Mouse (Mus musculus): ENCODE measurements around the gene Asgr2.
"Not testable (repeated sequence)": the region's sequence is repeated elsewhere in the genome, so short reads cannot be mapped to it uniquely, and the experiment has no call there.

Asgr2 gene

GRCm38 (mm10) chr11:70097396-70097795, 5.0 kb downstream of the Asgr2 start:
- no peak for DNase-seq (ENCODE audit: low read depth, low spot score)

GRCm38 (mm10) chr11:70099102-70099501, 6.7 kb downstream of the Asgr2 start:
- no peak for DNase-seq (ENCODE audit: low read depth, low spot score)

GRCm38 (mm10) chr11:70099809-70100208, 7.4 kb downstream of the Asgr2 start:
- DNase-seq (ENCODE audit: low read depth, low spot score) = no peak

- DNase-seq (ENCODE audit: low read depth, low spot score) = no peak
These were observed 11.4 kb downstream of the Asgr2 start for GRCm38 (mm10) chr11:70103701-70104315.

- no peak for DNase-seq (ENCODE audit: low read depth, low spot score)
These were observed 14.6 kb downstream of the Asgr2 start for GRCm38 (mm10) chr11:70107085-70107484.

GRCm38 (mm10) chr11:70110146-70110545, 17.7 kb downstream of the Asgr2 start:
- DNase-seq (ENCODE audit: low read depth, low spot score) = peak; percentile 36

- DNase-seq (ENCODE audit: low read depth, low spot score) = no peak
These were observed 22.1 kb downstream of the Asgr2 start for GRCm38 (mm10) chr11:70114562-70114961.

GRCm38 (mm10) chr11:70115901-70116300, 23.5 kb downstream of the Asgr2 start:
- no peak for DNase-seq (ENCODE audit: low read depth, low spot score)

- no peak for DNase-seq (ENCODE audit: low read depth, low spot score)
These were observed 37.5 kb downstream of the Asgr2 start, which contains the start of gene Mgl2 for GRCm38 (mm10) chr11:70129926-70130379. Mgl2 (plus strand) TSS chr11:70130329.

- DNase-seq (ENCODE audit: low read depth, low spot score) = not testable (repeated sequence)
These were observed 42.6 kb downstream of the Asgr2 start for GRCm38 (mm10) chr11:70135001-70135400.

GRCm38 (mm10) chr11:70135925-70136324, 43.5 kb downstream of the Asgr2 start:
- not testable (repeated sequence) for DNase-seq (ENCODE audit: low read depth, low spot score)

GRCm38 (mm10) chr11:70139171-70139570, 46.7 kb downstream of the Asgr2 start:
- DNase-seq (ENCODE audit: low read depth, low spot score) = no peak

- DNase-seq (ENCODE audit: low read depth, low spot score) = peak; percentile 6
These were observed 58.6 kb downstream of the Asgr2 start for GRCm38 (mm10) chr11:70151072-70151471.

All from forelimb bud, embryonic 11.5 days (tissue).